Mouse (Mus musculus): ENCODE results near the gene Trp53i13.

Gene Trp53i13

GRCm38 (mm10) chr11:77507426-77507825 is 8.4 kb downstream of the Trp53i13 start:
- DNase-seq = no peak

- DNase-seq = peak; percentile 17
Measured at GRCm38 (mm10) chr11:77506941-77507340, 8.8 kb downstream of the Trp53i13 start.

- peak; percentile 85 for DNase-seq
Measured at GRCm38 (mm10) chr11:77506273-77506672, 9.5 kb downstream of the Trp53i13 start.

- DNase-seq = peak; percentile 36
Measured at GRCm38 (mm10) chr11:77505291-77505980, 10.3 kb downstream of the Trp53i13 start.

GRCm38 (mm10) chr11:77504377-77504776 is 11.4 kb downstream of the Trp53i13 start:
- DNase-seq = no peak

GRCm38 (mm10) chr11:77503511-77503910 is 12.3 kb downstream of the Trp53i13 start:
- peak; percentile 18 for DNase-seq

GRCm38 (mm10) chr11:77502481-77502880 is 13.3 kb downstream of the Trp53i13 start:
- DNase-seq = peak; percentile 15

- DNase-seq = peak; percentile 15
Measured at GRCm38 (mm10) chr11:77501971-77502370, 13.8 kb downstream of the Trp53i13 start.

- peak; percentile 82 for DNase-seq
Measured at GRCm38 (mm10) chr11:77501392-77501791, 14.4 kb downstream of the Trp53i13 start.

- peak; percentile 25 for DNase-seq
Measured at GRCm38 (mm10) chr11:77500361-77501325, 15.1 kb downstream of the Trp53i13 start.

GRCm38 (mm10) chr11:77499354-77499753 is 16.4 kb downstream of the Trp53i13 start:
- no peak for DNase-seq

GRCm38 (mm10) chr11:77498261-77499139 is 17.3 kb downstream of the Trp53i13 start:
- DNase-seq = peak; percentile 21

GRCm38 (mm10) chr11:77497851-77498250 is 17.9 kb downstream of the Trp53i13 start:
- DNase-seq = peak; percentile 30

GRCm38 (mm10) chr11:77497341-77497756 is 18.4 kb downstream of the Trp53i13 start:
- peak; percentile 82 for DNase-seq

GRCm38 (mm10) chr11:77495507-77495906 is 20.3 kb downstream of the Trp53i13 start:
- peak; percentile 20 for DNase-seq

GRCm38 (mm10) chr11:77494782-77495181 is 21.0 kb downstream of the Trp53i13 start:
- no peak for DNase-seq

- no peak for DNase-seq
Measured at GRCm38 (mm10) chr11:77494344-77494676, 21.5 kb downstream of the Trp53i13 start.

- peak; percentile 58 for DNase-seq
Measured at GRCm38 (mm10) chr11:77493512-77494343, 22.1 kb downstream of the Trp53i13 start, which contains the start of gene Git1. Gene Git1 (plus strand): TSS chr11:77493562.

- peak; percentile 95 for DNase-seq
Measured at GRCm38 (mm10) chr11:77492911-77493332, 22.9 kb downstream of the Trp53i13 start.

- DNase-seq = no peak
Measured at GRCm38 (mm10) chr11:77492311-77492871, 23.4 kb downstream of the Trp53i13 start.

Measured in kidney, adult 9 months (tissue).